Mouse (Mus musculus): ENCODE results near the gene Ralgapa1.
"Not testable (repeated sequence)": the region's sequence is repeated elsewhere in the genome, so short reads cannot be mapped to it uniquely, and the experiment has no call there.

Gene Ralgapa1

GRCm38 (mm10) chr12:55800144-55800543 is 20.8 kb downstream of the Ralgapa1 start:
- DNase-seq (ENCODE audit: low spot score): no peak

DNA sequence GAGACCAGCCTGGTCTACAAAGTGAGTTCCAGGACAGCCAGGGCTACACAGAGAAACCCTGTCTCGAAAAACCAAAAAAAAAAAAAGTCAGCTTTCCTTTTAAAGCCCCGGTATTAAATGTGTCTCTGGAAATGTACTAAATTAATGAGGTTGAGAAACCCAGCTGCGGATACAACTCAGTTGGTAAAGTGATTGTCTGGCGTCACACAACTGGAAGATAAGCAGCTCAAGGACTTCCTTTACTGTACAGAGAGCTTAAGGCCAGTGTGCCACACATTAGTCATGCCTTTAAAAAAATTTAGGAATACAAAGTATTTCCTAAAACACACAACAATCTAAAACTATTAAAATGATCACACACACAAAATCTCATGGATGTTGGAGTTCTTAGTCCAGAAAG is 22.2 kb downstream of the Ralgapa1 start:
- no peak for DNase-seq (ENCODE audit: low spot score)

DNA sequence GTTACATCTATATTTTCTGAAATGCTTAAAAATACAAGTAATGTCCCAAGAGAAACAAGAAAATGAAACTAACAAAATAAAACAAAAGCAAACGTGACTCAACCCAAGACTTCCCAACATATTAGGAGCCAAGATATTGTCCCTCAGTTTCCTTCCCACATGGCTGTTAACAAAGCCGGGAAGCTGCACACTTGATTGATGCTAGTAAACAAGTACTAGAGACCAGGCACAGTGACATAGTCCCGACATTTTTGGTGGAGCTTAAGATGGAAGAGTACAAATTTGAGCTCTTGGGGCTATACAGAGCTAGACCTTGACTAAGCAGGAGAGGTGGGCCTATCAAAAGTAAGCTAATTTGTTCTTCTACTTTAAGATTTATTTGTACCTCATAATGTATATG is 23.9 kb downstream of the Ralgapa1 start:
- no peak for DNase-seq (ENCODE audit: low spot score)

GRCm38 (mm10) chr12:55794485-55794884 is 26.5 kb downstream of the Ralgapa1 start:
- DNase-seq (ENCODE audit: low spot score): not testable (repeated sequence)

- no peak for DNase-seq (ENCODE audit: low spot score)
Observed at GRCm38 (mm10) chr12:55785252-55785651, 35.7 kb downstream of the Ralgapa1 start.

DNA sequence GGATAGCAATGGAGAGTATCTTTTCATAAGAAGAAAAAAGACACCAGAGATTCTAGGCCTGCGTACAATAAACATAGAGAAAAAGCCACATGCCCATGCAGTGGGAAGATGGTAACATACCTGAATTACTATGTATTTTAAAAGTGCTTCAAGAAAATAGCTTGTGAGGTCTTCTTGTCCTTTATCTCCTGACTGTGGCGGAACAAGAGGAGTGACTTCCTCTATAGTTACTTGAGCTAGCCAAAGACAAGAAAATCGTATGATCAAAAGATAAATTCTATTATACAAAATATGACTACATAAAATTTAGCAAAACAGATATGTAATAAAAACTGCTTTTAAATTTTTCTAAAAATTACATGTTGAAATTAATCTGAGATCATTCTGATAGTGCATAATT is 38.3 kb downstream of the Ralgapa1 start:
- DNase-seq (ENCODE audit: low spot score): no peak

- DNase-seq (ENCODE audit: low spot score): peak; percentile 46
Observed at GRCm38 (mm10) chr12:55778301-55778700, 42.7 kb downstream of the Ralgapa1 start.

DNA sequence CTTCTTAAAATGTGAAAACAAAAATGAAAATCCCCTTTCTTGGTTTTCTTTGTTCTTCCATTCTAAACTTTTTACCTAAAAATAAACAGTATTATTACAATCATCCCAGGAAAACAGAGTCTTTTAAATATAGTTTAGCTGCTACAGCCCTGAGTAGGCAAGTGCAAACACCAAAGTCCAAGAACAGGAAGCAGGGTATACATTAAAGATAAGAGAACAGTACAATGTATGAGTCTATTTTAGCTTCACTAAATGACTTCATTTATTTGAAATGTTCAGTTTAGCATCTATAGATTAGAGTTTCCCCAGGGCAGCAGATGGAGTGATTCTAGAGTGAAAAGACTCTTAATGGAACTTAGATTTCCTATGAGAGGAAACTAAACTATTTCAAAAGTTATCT is 43.6 kb downstream of the Ralgapa1 start:
- no peak for DNase-seq (ENCODE audit: low spot score)

DNA sequence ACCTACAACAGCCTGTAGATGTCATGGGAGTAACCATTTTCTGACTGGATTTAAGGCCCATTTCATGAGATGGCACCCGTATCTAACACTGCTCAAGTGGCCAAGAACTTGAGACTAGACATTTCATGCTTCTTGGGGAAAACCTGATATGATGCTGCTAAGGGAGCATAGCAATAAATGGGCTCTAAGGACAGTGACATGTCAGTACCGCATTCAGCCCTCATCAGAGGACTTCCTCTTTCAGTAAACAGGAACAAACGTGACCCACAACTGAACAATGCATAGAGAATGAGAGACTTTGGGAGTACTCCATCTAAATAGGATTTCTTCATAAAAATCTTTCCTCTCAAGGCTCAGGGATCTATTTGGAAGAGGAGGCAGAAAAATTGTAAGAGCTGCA is 46.7 kb downstream of the Ralgapa1 start:
- DNase-seq (ENCODE audit: low spot score): no peak

DNA sequence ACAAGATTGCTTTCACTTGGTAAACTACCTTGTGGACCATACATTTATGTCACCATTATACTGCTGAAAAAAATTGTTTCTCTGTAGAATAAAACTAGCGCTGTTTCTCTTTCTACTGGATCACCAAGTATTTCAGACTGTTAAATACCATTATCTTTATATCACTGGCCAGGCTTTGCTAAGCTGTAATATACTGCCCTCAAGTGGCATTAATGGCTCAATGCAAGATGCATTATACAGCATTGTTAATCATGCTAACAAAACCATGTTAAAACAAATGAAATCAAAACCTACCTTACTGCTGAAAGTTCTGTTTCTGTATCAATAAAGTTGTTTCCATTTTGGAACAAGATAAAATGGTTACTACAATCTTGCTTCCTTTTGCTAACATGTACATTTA is 100.6 kb downstream of the Ralgapa1 start:
- peak; percentile 43 for DNase-seq (ENCODE audit: low spot score)

DNA sequence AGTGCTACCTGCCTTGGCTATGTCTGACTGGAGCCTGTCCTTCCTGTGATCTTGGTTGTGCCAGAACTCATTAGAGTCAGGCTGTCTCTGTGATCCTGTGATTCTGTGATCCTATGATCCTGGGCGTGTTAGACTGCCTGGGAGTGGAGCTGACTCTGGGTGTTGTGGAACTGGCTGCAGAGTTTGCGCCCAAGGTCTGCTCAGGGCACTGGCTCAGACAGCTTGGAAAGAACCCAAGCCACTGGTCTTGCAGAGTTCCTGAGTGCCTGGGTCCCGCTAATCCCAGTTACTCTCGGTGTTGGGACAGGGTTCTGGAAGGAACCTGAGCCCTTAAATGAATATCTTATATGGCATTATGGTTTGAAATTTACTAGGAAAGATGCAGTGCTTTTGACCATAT is 115.1 kb downstream of the Ralgapa1 start:
- no peak for DNase-seq (ENCODE audit: low spot score)

- DNase-seq (ENCODE audit: low spot score): peak; percentile 31
Observed at GRCm38 (mm10) chr12:55666699-55667098, 154.3 kb downstream of the Ralgapa1 start.

DNA sequence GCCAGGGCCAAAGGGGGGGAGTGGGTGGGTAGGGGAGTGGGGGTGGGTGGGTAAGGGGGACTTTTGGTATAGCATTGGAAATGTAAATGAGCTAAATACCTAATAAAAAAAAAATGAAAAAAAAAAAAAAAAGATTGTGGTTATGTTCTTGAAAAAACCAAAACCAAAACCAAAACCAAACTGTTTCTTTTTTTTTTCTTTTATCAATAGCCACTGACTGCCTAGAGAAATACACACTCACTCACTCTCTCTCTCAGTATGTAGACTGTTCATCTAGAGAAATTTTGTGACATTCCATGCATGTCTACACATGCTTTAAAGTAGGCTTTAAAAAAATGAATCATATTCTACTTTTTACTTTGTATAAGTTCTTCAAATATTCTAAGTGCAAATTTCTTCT is 157.8 kb downstream of the Ralgapa1 start:
- not testable (repeated sequence) for DNase-seq (ENCODE audit: low spot score)

GRCm38 (mm10) chr12:55648011-55648525 is 172.9 kb downstream of the Ralgapa1 start:
- no peak for DNase-seq (ENCODE audit: low spot score)

- DNase-seq (ENCODE audit: low spot score): peak; percentile 6
Observed at GRCm38 (mm10) chr12:55626711-55627110, 194.3 kb downstream of the Ralgapa1 start.

- DNase-seq (ENCODE audit: low spot score): no peak
Observed at GRCm38 (mm10) chr12:55623254-55623653, 197.7 kb downstream of the Ralgapa1 start.

DNA sequence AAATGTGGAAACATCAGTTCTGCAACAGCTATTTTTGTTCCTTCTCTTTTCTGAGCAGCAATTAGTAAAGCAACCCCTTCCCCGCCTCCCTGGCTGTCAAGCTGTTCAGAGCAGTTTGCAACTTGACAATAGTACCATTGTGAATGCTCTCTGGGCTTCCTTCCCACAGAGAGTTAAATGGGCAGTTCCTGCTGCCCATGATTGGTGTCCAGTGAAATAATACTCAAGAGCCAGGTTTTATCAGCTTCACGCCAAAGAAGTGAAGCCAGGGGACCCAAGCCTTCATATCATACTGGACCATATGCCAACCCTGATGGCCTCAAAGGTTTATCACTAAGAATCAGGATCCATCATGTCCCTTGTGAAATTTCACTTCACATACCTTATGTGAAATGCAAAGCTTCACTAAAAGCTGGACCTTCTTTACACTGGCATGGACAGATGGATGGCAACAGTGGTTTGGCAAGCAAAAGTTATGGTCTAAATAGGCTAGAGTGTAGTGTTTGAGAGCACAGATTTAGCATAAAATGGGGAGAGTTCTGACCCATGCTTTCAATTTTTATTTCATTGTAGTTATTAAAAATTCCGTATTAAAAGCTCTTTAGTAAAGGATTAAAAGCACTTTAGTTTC is 198.2 kb downstream of the Ralgapa1 start:
- no peak for DNase-seq (ENCODE audit: low spot score)

DNA sequence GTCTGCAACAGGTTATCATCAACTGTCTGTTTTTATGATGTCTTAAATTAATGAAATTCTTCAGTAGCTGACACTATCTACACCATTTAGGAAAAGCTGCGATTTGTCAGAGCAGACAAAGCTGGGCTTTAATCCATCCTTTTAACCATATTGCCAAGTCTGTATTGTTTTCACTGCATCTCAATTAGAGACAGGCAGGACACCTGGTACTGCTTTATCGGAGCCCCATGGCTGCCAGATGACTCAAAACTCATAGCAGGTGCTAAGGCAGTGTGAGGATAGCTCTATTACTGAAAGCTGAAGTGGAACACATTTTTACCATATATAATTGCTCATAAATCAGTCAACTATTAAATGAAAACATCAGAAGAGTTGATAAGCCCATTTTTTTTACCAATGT is 200.6 kb downstream of the Ralgapa1 start:
- no peak for DNase-seq (ENCODE audit: low spot score)

DNA sequence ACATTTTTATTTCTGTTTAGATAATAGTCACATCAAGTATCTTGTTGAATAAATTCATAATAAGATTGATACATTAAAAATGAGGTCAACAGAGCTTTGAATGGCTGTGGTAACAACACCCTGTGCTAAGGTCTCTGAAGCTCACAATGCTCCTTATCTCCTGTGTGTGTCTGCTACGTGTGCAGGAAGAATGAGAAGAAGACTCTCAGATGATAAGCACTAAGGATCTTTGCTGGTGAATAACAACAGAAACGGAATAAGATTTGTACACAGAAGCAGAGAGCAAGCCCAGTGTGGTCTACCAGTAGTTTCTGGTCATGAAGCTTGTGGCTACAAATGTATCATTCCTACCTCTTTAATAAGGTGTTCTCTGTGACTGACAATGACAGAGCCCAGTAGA is 210.2 kb downstream of the Ralgapa1 start:
- DNase-seq (ENCODE audit: low spot score): no peak

DNA sequence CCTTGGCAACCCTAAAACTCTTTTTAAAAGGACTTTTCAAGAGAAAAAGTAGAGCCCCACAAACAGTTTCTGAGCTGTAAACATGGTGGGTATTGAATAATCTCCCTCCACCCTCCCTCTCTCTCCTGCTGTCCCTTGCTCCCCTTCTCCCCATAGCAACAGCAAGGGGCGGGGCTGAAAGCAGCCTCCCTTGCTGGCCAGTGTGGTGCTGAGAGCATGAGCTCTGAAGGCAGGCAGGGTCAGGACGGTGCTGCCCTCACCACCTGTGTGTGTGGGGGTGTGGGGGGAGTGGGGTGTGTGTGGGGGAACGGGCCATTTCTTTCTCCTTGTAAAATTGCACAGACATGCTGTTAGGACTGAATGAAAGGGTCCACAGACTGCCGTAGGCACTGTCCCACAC is 213.1 kb downstream of the Ralgapa1 start:
- DNase-seq (ENCODE audit: low spot score): peak; percentile 4

DNA sequence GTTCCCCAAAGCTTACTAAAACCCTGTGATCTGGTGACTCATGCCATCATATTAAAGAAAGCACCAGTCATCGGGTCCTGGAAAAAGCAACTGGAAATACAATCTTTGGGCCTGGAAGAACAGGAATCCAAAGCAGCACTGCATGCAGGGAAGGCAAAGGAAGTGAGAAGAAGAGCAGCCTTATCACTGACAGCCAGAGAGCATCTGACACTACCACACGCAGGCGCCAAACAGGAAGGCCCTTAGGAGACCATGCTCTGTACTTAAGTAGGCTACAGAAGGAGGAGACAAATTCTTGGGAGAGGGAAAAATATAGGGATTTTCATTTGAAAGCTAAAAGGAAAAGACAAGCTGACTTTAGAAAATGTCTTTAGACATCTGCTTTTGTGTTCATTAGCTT is 216.6 kb downstream of the Ralgapa1 start:
- no peak for DNase-seq (ENCODE audit: low spot score)

- DNase-seq (ENCODE audit: low spot score): no peak
Observed at GRCm38 (mm10) chr12:55600503-55600994, 220.4 kb downstream of the Ralgapa1 start.

- DNase-seq (ENCODE audit: low spot score): no peak
Observed at GRCm38 (mm10) chr12:55599639-55600502, 221.1 kb downstream of the Ralgapa1 start.
